Mouse (Mus musculus) thymus, postnatal 4 days (tissue): ENCODE results near the gene Smyd4.
"Not testable (repeated sequence)": the region's sequence is repeated elsewhere in the genome, so short reads cannot be mapped to it uniquely, and the experiment has no call there.

Source experiments
- DNase-seq: peaks from one replicate; pipeline ENCODE4 v3.0.0; 2021

Gene Smyd4

GRCm38 (mm10) chr11:75346556-75347187, 1.6 kb upstream of the Smyd4 start:
- DNase-seq: no peak

DNA sequence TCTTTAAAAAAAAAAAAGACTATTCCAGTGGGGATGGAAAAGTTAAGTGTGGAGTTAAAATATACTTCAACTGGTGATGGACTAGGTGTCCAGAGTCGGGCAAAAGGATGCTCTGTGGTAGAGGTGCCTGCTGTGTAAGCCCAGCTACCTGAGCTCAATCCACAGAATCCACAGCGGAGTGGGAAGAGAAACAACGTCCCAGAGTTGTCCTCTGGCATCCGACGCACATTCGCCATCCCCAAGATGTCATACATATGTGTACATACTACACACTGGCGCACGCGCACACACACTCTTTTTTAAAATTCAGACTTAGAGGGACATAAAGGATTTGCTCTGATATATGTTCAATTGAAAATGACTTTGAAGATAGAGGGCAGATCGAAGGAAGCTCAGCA, 1.0 kb upstream of the Smyd4 start:
- DNase-seq: no peak

DNA sequence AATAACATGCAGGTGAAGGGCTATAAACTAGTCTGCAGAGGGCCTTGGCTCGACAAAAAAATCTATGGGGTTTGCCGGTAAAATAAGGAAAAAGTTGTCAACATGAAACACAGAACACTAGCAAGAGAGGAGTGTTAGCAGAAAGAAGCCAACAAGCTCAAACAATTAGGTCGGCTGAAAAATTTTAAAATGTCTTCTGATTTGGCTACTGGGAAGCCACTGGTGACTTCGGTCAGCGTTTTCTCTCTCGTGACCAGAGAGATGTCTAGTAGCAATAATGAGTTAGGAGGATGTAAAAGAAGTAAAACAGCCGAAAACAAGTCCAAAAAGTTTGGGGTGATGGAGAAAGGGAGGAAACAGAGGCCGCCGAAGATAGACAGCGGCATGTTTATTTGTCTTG, 637 bp upstream of the Smyd4 start:
- no peak for DNase-seq

GRCm38 (mm10) chr11:75348890-75349261, 643 bp downstream of the Smyd4 start:
- DNase-seq: no peak

DNA sequence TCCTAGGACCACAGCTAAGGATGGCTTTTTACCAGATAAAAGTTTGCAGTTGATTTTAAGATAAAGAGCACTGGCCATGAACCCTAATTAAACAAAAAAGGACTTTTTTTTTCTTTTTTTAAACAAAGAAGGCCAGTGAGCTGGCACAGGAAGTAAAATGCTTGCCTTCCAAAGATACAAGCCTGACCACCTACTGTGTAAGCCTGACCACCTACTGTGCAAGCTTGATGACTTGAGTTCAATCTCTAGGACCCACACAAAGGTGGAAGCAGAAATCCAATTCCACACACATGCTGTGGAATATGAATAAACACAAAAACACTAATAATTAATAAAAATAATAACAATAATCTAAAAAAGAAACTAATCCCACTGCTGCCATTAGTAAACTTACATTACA, 3.0 kb downstream of the Smyd4 start:
- no peak for DNase-seq

DNA sequence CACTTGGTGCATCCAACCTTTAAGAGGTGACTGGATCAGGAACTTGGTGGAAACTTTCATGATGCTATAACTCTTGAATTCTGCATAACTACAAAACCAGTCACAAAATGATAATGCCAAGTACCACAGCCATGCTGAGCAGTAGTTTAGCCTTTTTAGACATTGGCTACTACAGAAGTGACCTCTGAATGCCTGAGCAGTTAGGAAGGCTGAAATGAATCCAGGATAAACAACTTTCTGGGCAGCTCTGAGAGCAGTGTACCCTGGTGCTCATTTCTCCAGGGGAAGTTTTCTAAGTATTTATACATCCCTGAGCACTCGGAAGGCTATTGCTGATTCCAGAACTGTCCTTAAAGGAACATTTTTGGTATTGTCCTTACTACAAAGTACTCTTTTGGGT, 7.2 kb downstream of the Smyd4 start:
- DNase-seq: no peak

GRCm38 (mm10) chr11:75377125-75377524, 28.9 kb downstream of the Smyd4 start:
- no peak for DNase-seq

GRCm38 (mm10) chr11:75378786-75379185, 30.6 kb downstream of the Smyd4 start:
- not testable (repeated sequence) for DNase-seq

DNA sequence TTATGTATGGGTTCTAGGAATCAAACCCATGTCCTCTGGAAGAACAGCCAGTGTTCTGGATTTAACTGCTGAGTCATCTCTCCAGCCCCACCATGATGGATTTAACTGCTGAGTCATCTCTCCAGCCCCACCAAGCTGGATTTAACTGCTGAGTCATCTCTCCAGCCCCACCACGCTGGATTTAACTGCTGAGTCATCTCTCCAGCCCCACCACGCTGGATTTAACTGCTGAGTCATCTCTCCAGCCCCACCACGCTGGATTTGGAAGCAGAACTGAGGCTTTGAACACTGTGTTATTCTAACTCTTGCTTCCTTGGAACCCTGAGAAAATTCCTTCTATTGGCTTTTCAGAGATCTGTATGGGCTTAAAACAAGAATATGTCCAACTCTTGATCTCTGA, 35.3 kb downstream of the Smyd4 start:
- not testable (repeated sequence) for DNase-seq

GRCm38 (mm10) chr11:75395611-75396010, 47.4 kb downstream of the Smyd4 start:
- DNase-seq: no peak

- no peak for DNase-seq
Observed at GRCm38 (mm10) chr11:75397452-75397851, 49.2 kb downstream of the Smyd4 start.

DNA sequence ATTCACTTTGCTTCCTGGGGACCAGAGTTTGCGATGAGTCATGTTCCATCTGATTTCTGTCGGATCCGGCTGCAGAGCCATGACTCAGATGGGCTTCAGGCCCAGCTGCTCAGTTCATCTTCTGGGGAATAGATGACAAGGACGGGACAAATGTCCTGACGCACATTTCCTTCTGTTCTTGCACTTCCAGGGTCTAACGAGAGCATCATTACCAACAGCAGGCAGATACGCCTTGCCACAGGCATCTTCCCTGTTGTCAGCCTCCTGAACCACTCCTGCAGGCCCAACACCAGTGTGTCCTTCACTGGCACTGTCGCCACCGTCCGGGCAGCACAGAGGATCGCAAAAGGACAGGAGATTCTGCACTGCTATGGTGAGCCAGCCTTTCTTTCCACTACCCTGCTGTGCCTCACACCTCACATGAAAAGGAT, 51.2 kb downstream of the Smyd4 start:
- no peak for DNase-seq

DNA sequence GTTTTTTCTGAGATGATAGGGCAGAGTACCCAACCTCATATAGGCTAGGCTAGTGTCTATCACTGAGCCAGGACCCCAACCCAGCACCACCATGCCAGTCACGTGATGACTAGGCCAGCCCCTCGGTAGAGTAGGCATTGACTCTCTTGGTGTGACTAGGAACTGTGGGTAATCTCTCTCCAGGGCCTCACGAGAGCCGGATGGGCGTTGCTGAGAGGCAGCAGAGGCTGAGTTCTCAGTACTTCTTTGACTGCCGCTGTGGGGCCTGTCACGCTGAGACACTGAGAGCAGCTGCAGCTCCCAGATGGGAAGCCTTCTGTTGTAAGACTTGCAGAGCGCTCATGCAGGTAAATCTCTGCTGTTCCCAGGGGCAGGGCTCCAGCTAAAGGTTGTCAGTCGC, 51.9 kb downstream of the Smyd4 start:
- DNase-seq: peak; percentile 50

DNA sequence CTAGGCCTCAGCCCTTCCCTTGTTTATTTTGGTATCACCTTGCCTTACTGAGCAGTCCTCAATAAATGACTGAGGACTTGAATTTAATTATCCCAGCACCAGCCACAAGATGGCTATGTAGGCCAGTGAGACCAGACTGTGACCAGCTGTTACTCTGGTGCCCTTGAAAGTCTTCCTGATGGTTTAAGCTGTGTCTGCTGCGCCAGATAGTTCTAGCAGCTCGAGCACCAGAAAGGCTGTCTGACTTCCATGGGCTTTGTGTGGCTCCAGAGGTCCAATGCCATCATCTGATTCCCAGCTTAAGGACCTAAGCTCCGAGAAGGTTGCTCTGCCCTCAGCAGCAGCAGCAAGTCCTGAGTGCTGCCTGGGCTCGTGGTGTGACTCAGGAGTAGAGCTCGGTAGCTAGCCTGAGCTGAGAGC, 54.0 kb downstream of the Smyd4 start:
- no peak for DNase-seq

GRCm38 (mm10) chr11:75403301-75404052, 55.2 kb downstream of the Smyd4 start:
- DNase-seq: no peak

DNA sequence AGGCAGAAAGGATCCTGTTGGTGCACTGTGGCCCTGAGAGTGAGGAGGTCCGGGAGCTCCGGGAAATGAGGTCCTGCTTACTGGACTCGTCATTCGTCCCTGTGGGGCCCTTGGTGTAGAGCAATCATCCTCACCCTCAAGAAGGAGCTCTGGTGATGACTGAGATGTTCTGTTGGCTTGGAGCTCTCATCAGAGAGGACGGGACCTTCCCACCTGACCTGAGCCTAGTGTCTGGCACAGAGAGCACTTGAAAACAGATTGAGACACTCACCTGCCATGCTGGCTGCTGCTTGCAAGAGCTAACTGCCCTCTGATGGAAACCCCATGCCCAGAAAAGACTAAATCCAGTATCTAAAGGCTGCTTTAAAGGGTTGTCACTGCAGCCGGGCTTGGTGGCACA, 56.6 kb downstream of the Smyd4 start:
- DNase-seq: no peak

- DNase-seq: no peak
Observed at GRCm38 (mm10) chr11:75406104-75406503, 57.9 kb downstream of the Smyd4 start.

DNA sequence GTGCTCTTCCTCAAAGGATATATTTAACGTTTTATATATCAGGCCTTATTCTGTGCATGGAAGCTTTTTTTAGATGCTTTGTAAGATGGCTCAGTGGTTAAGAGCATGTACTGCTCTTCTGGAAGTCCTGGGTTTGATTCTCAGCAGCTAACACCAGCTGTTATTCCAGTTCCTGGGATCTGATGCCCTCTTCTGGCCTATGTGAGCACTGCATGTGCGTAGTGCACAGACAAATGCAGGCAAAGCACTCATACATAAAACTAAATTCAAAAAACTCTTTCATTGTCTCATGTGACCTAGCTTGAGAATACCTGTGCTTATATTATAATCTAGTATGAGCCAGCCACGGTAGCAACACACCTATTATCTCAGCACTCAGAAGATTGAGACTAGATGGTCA, 58.6 kb downstream of the Smyd4 start:
- peak; percentile 90 for DNase-seq

- DNase-seq: peak; percentile 73
Observed at GRCm38 (mm10) chr11:75409679-75410575, 61.7 kb downstream of the Smyd4 start.

DNA sequence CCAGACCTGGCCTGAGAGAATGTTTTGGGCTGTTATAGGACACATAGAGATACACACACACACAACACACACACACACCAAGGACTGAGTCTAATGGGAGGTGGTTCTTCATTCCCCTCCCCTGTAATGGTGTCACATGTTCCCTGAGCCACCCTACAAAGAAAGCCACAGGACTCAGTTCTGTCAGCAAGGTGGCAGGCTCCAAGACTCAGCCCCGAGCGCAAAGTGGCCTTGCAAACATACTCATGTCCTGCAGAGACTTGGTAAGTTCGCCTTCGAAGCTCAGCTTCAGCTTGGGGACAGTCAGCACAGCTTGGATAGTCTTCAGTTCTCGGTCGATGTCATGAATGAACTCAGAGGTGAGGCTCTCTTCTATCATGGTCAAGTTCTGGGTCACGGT, 62.4 kb downstream of the Smyd4 start:
- peak; percentile 68 for DNase-seq

GRCm38 (mm10) chr11:75415096-75415495, 66.9 kb downstream of the Smyd4 start:
- peak; percentile 45 for DNase-seq

DNA sequence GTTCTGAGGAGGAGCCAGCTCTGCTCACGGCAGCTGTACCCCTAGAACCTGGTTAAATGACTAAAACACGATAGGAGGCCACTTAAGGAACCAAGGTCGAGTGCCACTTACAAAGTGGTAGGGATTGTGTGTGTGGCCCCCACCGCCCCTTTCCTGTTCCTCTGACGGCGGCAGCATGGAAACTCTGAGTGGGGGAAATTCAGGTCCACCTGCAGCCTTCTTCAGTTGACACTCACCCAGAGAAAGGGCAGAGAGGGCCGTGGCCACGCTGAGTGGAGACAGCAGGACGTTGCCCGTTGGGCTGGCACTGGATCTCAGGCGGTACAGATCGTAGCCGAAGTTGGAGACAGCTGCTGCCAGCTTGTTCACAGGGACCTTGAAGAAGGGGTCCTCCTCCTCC, 67.8 kb downstream of the Smyd4 start:
- no peak for DNase-seq

GRCm38 (mm10) chr11:75420037-75420436, 71.8 kb downstream of the Smyd4 start:
- no peak for DNase-seq
